Mouse (Mus musculus): ENCODE measurements around the gene Olfr17. TPM values are rescaled to one million over a fixed set of nuclear protein-coding genes. Genes with fewer than 3 reads are reported as not detected.

The Olfr17 gene
- polyA plus RNA-seq (2012; ENCODE audit: low replicate concordance) = not detected in 2 replicates

GRCm38 (mm10) chr7:107092920-107093319, at the start of gene Olfr17:
TSS of gene Olfr17 (plus strand) at chr7:107093220.

DNA sequence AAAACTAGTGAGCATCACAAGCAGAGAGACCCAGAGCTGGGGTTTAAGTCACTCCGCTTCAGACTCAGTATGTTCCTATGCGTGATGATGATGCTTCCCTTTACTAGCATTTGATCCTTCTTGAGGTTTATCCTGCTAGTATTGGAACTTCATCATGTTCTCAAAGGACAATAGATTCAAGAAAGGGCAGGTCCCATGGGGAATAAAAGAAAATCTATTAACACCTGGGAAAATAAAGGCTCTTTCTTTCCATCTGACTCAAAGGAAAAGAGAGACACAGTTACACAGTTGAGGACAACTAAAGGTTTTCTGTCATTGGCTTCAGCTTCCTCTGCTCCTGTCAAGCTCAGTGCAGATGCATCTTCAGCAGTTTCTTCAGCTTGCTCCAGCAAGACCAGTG, 22.3 kb upstream of the Olfr17 start, which contains the start of gene Olfr714:
Olfr714 (plus strand) TSS at position 301 of the 400 bp plus-strand sequence.

DNA sequence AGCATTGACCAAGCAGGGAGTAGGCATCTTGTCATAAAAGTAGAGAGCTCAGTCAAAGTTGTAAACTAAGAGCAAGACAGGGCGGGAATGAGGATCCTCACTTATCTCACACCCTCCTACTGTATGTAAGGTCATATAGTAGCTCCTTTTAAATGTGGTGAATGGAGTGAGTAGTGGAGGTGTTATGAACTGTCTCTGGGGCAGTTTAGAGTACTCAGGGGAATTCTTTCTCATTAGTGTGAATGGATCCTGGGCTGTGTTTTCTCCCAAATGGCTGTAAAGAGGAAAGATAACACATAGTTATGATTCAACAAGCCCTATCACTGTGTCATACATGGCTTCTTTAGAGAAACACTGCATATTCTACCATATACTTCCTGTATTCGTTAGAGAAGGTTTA, 17.2 kb downstream of the Olfr17 start, which contains the start of gene Olfr715b:
Olfr715b (minus strand) TSS at position 101 of the 400 bp plus-strand sequence.

DNA sequence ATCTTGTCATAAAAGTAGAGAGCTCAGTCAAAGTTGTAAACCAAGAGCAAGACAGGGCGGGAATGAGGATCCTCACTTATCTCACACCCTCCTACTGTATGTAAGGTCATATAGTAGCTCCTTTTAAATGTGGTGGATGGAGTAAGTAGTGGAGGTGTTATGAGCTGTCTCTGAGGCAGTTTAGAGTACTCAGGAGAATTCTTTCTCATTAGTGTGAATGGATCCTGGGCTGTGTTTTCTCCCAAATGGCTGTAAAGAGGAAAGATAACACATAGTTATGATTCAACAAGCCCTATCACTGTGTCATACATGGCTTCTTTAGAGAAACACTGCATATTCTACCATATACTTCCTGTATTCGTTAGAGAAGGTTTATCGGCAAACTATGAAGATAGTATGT, 38.0 kb downstream of the Olfr17 start, which contains the start of gene Olfr715:
Olfr715 (minus strand) TSS at position 101 of the 400 bp plus-strand sequence.

DNA sequence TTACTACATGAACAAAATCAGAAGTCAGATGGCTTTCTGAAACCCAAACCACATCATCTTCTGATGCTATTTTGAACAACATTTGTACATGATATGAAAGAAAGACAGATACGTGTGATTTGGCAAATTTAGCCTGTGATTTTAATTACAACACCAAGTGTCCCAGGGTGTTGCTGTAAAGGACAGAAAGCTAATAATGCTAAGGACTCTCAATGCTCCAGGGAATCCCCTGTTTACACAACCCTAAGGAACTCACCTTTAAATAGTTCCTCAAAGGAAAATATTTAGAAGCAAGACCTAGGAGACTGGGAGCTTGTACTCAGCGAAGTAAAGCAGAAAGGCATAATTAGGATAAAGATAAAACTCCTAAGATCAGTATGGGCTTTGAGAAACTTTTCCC, 45.0 kb downstream of the Olfr17 start, which contains the start of gene Olfr716:
Olfr716 (plus strand) TSS at position 301 of the 400 bp plus-strand sequence.

Other genes starting within 250 kb of the Olfr17 start
- gene Olfr703, start 249.9 kb upstream of the Olfr17 start, polyA plus RNA-seq (2012; ENCODE audit: low replicate concordance) = not detected in 2 replicates
- not detected in 2 replicates for gene Olfr704, start 230.0 kb upstream of the Olfr17 start, polyA plus RNA-seq (2012; ENCODE audit: low replicate concordance)
- not detected in 2 replicates for gene Olfr705, start 216.3 kb upstream of the Olfr17 start, polyA plus RNA-seq (2012; ENCODE audit: low replicate concordance)
- not detected in 2 replicates for gene Olfr706, start 205.1 kb upstream of the Olfr17 start, polyA plus RNA-seq (2012; ENCODE audit: low replicate concordance)
- not detected in 2 replicates for gene Olfr707, start 192.0 kb upstream of the Olfr17 start, polyA plus RNA-seq (2012; ENCODE audit: low replicate concordance)
- not detected in 2 replicates for gene Olfr1532-ps1, start 185.2 kb upstream of the Olfr17 start, polyA plus RNA-seq (2012; ENCODE audit: low replicate concordance)
- gene Olfr709-ps1, start 161.0 kb upstream of the Olfr17 start, polyA plus RNA-seq (2012; ENCODE audit: low replicate concordance) = not detected in 2 replicates
- gene Olfr710, start 144.9 kb upstream of the Olfr17 start, polyA plus RNA-seq (2012; ENCODE audit: low replicate concordance) = not detected in 2 replicates
- 0.03 TPM in 1 of 2 replicates, not detected in the other for gene Olfr6, start 129.3 kb upstream of the Olfr17 start, polyA plus RNA-seq (2012; ENCODE audit: low replicate concordance)
- gene Olfr711, start 117.8 kb upstream of the Olfr17 start, polyA plus RNA-seq (2012; ENCODE audit: low replicate concordance) = not detected in 2 replicates
- not detected in 2 replicates for gene Olfr2, start 87.1 kb upstream of the Olfr17 start, polyA plus RNA-seq (2012; ENCODE audit: low replicate concordance)
- gene Olfr713, start 62.0 kb upstream of the Olfr17 start, polyA plus RNA-seq (2012; ENCODE audit: low replicate concordance) = not detected in 2 replicates
- not detected in 2 replicates for gene Olfr714, start 22.2 kb upstream of the Olfr17 start, polyA plus RNA-seq (2012; ENCODE audit: low replicate concordance)
- gene Olfr715b, start 17.1 kb downstream of the Olfr17 start, polyA plus RNA-seq (2012; ENCODE audit: low replicate concordance) = not detected in 2 replicates
- gene Olfr715, start 37.9 kb downstream of the Olfr17 start, polyA plus RNA-seq (2012; ENCODE audit: low replicate concordance) = not detected in 2 replicates
- gene Olfr716, start 45.1 kb downstream of the Olfr17 start, polyA plus RNA-seq (2012; ENCODE audit: low replicate concordance) = not detected in 2 replicates
- not detected in 2 replicates for gene Nlrp14, start 73.8 kb downstream of the Olfr17 start, polyA plus RNA-seq (2012; ENCODE audit: low replicate concordance)
- not detected in 2 replicates for gene Rbmxl2, start 116.2 kb downstream of the Olfr17 start, polyA plus RNA-seq (2012; ENCODE audit: low replicate concordance)